Mouse (Mus musculus) retina, adult 2 months (tissue): ENCODE results near the gene Arrdc2.

Experiments
- DNase-seq: peaks from one replicate; pipeline ENCODE4 v3.0.0-alpha.2; 2012; ENCODE audit warnings: low read depth, low spot score

The Arrdc2 gene

GRCm38 (mm10) chr8:70864712-70865221 lies 25.2 kb upstream of the Arrdc2 start:
- DNase-seq = no peak

DNA sequence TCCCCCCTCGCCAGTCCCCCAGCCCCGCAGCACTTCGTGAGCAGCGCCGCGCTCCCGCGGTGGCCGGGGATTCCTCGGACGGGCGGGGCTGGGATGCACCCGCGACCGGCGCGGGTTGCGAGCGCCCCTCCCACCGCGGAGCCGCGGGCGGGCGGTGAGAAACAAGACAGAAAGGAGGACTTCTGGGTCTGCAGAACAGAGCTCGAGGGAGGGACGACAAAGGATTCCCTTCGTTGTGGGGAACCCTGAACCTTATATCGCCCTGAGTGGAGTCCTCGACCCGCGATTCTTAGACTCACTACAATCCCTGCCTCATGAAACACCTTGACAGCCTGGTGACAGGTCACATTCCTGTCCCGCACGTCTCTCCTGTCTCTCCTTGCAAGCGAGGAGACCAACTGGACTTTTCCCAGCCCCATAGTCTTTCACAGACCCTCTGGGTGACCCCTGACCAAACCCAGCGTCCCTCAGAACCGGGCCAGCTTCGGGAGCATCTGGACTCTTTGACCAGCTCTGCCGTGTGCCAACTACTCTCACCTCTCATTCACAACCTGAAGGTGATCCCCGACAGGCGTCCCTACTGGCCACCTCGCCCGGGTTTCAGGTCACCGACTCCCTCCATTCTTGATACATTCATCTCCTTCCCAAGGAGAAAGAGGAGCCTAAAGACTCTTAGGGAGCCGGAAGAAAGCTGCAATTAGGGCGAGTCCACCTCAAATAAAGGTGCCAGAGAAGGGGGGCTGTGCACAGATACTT lies 24.6 kb upstream of the Arrdc2 start:
- DNase-seq = no peak

DNA sequence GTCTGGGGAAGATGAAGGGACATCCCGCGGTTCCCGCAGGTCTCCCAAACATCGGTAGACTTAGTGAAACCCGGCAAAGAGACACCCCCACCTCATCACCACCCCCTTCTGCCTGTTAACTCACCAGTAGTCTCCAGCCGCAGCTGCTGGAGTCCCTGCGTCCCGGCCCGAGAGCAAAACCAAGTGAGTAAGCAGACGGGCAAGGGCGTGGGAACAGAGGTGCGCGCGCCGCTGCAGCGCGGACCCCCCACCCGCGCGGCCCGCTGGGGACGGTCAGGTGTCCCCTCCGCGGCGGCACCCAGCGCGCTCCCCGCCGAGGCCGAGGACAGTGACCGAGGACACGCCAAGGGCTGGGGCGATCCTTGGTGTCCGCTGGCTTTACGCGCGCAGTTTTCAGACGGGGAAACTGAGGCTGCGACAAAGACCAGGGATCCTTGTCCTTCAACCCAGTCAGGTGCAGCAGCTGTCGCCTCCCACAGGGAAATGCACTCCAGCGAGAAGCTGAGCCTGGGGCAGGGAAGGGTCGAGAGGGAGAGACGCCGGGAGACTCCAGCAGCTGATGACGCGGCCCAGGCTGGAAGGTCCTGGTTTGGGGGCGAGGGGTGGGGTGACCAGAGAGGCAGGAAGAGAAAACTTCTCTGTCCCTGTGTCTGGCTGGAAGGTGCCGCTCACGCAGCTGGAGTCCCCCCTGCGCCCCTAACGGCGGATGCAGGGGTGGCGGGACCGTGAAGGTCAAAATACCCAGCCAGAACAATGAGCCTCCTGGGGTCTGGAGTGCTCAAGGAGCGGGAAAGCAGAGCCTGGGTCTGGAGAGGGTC lies 23.5 kb upstream of the Arrdc2 start, which contains the start of gene Kcnn1:
Kcnn1 (minus strand) TSS at position 435 of the 818 bp plus-strand sequence.
- DNase-seq = no peak

DNA sequence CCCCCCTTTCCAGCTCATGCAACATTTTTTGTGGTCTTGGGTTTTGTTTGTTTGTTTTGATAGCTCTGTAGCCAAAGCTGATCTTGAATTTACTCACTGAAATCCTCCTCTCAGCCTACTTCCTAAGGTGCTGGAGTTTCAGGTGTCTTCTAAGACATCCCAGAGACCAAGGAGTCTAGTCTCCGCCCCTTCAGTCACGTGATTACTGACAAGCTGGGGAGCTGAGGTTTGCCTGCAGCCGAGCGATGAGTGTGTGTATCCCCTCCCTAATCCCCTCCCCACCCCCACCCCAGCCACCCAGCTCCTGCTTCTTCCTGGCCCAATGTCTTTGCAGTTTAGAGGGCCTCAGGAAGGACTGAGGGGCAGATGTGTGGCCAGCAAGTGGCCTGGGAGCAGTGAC lies 18.0 kb upstream of the Arrdc2 start:
- no peak for DNase-seq

GRCm38 (mm10) chr8:70856541-70857197 lies 17.1 kb upstream of the Arrdc2 start:
- peak; percentile 66 for DNase-seq

DNA sequence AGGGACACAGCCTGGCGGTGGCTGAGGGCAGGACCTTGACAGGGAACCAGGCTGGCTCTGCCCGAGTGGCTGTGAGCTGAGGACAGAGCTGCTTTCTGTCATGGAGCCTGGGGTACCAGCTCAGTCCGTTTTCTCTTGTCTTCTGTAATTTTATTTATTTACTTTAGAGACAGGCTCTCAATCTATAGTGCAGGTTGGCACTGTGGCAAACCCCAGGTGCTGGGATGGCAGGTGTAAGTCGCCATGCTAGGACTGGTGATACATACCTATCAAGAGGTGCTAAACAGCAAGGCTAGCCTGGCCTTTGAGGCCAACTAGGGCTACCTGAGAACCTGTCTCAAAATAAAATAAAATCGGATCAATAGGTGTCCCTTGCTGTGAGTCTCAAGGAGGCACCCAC lies 16.5 kb upstream of the Arrdc2 start:
- no peak for DNase-seq

DNA sequence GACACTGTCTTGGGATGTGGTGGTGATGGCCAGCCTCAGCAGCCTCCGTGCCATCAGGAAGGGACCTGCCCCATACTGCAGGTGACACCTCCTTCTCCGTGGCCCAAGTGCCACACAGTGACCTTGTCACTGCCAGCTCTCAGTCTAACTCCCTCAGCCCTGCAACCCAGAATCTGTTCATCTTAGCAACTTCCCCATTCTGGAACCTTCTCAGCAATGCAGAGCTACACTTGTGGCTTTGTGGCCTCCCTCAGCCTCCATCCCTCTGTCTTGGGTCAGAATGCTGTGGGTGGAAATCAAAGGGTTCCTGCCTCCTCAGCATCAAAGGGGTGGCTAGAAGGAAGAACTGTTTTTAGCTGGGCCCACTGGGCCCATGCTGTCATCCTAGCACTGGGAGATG lies 14.3 kb upstream of the Arrdc2 start:
- no peak for DNase-seq

DNA sequence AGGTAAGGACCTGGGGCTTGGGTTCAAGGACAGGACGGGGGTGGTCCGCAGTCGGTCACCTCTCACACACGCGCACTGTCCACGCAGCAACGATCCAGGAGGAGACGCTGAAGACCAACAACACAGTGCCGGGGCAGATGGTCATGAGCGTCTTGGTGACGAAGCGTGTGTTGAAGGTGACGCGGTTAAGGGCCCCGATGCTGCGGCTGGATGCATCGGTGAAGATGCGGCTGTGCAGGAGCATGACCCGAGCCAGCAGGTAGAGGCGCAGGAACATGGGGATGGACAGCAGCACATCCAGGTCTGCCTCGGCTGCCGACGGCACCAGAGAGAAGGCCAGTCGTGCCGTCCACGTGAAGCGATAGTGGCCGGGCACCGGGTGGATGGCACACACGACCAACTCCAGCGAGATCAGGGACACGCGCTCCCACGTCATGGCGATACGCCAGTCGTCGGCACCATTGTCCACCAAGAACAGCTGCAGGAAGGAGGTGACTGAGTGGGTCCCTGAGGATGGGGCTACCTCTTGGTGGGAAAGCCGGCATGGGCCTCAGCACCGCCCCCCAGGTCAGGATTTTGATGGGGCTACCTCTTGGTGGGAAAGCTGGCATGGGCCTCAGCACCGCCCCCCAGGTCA lies 13.2 kb upstream of the Arrdc2 start:
- no peak for DNase-seq

GRCm38 (mm10) chr8:70851837-70852236 lies 12.3 kb upstream of the Arrdc2 start:
- DNase-seq = no peak

DNA sequence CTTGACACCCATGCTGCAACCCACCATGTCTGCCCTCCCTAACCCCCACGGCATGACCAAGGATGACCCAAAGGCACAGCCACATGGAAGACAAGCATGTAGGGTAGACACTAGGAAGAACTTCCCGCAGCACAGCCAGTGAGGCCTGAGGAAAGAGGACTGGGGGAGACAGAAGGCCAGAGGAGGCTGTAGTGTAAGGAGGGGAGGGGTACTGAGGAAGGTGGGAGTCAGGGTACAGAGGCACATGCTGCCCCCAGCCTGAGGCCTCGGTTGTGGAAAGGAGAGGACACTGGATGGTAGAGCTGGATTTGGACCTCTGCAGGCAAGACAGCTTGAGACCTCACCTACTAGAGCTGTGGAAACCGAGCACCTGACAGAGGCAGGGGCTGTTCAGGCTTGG lies 11.4 kb upstream of the Arrdc2 start:
- no peak for DNase-seq

DNA sequence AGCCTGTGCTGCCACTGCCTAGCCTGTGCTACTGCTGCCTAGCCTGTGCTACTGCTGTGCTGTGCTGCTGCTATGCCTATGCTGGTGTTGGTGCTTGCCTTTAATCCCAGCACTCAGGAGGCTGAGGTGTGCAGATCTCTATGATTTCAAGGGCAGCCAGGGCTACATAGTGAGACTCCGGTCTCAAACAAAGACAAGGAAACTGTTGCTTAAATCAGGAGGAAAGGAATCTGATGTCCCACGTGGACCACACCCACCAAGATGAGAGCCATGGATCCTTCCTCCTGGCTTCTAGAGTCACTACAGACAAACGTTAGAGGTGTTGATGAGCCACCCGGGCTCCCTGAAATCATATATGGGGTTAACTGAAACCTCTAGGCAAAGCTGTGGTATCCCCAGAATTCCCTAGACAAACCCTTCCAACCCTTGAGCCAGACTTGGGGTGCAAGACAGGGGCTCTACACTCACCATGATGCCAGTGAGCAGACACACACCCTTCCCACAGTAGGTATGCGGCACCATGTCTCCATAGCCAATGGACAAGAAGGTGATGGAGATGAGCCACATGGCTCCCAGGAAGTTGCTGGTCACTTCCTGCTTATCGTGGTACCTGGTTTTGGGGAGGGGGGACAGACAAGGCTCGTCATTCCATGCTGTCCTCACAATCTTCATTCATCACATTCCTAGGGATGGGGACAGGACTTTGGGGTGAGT lies 10.8 kb upstream of the Arrdc2 start:
- no peak for DNase-seq

DNA sequence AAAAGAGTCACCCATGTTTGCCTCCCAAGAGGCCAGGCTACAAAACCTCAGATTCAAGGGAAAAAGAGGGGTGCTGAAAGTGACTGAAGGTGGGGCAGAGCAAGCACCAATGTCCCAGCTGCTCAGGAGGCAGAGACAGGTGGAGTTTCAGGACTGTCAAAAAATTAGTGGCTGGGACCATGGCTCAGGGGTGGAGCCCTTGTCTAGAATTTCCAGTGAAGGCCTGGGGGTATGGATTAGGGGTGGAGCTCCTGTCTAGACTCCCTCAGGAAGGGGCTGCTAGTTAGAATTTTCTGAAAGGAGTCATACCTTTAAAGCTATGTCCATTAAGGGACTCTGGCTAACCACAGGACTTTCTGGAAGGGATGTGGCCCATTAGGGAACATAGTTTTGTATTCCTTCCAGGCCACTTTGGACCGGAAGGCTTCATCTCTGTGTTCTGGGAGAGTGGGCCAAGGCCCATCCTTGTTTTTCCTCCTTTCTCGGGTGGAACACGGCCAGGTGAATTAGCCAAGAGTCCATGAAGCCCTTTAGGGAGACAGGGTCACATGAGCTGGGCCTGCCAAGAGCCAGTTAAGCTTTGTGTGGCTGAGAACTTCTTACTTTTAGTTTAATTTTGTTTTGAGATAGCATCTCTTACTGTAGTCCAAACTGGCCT lies 9.9 kb upstream of the Arrdc2 start:
- DNase-seq = no peak

- DNase-seq = no peak
Observed at GRCm38 (mm10) chr8:70846371-70847154, 7.0 kb upstream of the Arrdc2 start.

- DNase-seq = no peak
Observed at GRCm38 (mm10) chr8:70845108-70845507, 5.6 kb upstream of the Arrdc2 start.

DNA sequence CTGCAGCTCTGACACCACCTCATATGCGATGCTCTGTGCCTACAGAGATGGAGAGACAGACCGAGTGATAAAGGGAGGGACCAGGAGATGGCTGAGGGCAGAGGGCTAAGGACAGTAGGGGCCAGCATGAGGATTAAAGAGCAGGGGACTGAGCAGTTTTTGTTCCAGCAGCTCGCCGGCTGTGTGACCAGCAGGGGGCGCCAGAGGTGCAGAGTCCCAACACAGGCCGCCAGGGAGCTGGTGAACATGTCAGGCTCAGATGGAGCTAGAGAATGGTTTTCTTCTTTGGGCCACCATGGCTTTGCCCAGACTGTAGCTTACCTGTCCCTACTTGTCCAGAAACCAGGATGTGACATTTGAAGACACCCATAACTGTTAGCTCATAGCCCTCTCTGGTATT lies 5.0 kb upstream of the Arrdc2 start:
- peak; percentile 67 for DNase-seq

DNA sequence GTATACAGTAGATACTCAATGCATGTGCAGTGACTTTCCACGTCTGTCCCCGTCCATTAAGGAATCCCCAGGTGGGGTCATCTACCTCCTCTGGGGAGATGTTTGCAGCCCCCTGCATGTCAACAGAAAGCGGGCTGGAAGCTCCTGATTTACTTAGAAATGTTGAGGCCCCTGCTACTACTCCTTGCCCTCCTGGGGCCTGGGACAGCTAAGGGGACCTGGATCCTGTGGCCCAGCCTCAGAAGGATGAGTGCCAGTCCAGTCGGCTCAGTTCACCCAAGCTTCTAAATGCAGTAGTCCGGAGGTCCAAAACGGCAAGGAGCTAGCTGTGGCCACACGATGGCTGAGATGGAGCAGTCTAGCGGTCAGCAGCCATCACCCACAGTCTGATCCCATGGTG lies 4.4 kb upstream of the Arrdc2 start:
- DNase-seq = no peak

DNA sequence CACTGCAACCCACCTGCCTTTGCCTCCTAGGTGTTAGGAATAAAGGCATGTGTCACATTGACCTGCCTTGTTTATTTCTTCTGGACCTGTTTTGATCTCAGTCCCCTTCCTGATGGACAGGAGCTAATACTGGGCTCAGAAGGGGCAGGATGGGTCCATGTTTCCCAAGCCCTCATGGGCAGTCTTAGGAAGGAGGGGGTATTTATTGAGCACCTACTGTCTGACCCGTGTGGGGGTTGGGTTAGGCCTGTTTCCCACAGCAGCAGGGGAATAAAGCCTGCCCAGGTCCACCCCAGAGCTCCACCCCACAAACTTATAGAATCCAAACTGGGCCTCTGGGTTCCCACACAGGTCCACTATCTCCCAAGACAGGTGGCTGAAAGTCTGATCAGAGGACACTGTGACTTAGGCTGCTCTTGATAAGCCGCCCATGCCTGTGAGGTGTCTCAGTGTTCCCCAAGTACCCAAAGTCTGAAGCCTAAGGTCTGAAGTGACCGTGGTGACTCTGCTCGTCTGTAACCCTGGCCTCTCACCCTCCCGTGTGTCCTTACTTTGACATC lies 3.8 kb upstream of the Arrdc2 start:
- no peak for DNase-seq

- no peak for DNase-seq
Observed at GRCm38 (mm10) chr8:70842484-70842883, 3.0 kb upstream of the Arrdc2 start.
